Mouse (Mus musculus): ENCODE results near the gene Lrp2. TPM values are rescaled to one million over a fixed set of nuclear protein-coding genes. Genes with fewer than 3 reads are reported as not detected.

The Lrp2 gene
- polyA plus RNA-seq, 1 experiment = 0.50 TPM

GRCm38 (mm10) chr2:69563492-69563891 lies 22.4 kb downstream of the Lrp2 start:
- 87% methylated on average over 6 of the region's 6 CpGs for WGBS
- no peak for DNase-seq
- no peak overlapping the region for H3K27ac ChIP-seq (ENCODE audit: control insufficient read depth, insufficient read depth, low read length)
- TF ChIP-seq CTCF (IDR thresholded peaks at IDR 0.05; ENCODE audit: borderline replicate concordance, control insufficient read depth, extremely low read depth, insufficient read depth, low read length, poor library complexity) (no peak), POLR2A (IDR thresholded peaks at IDR 0.05; ENCODE audit: control insufficient read depth, extremely low read depth, insufficient read depth, low read length, poor library complexity) (no peak)
- no peaks in the 10 kb centered on the region for H3K4me1 ChIP-seq (replicated peaks; ENCODE audit: control insufficient read depth, insufficient read depth, low read length)
- H3K36me3 ChIP-seq (ENCODE audit: control insufficient read depth, insufficient read depth, low read length) = no peaks in the 10 kb centered on the region
- H3K4me3 ChIP-seq (ENCODE audit: control insufficient read depth, insufficient read depth, low read length) = no peak overlapping the region
- H3K27me3 ChIP-seq (ENCODE audit: control insufficient read depth, insufficient read depth, low read length) = no peaks in the 10 kb centered on the region

GRCm38 (mm10) chr2:69562761-69563160 lies 23.1 kb downstream of the Lrp2 start:
- DNase-seq = no peak
- WGBS = 7% methylated on average over 5 of the region's 5 CpGs
- no peaks in the 10 kb centered on the region for H3K36me3 ChIP-seq (ENCODE audit: control insufficient read depth, insufficient read depth, low read length)
- no peak overlapping the region for H3K4me3 ChIP-seq (ENCODE audit: control insufficient read depth, insufficient read depth, low read length)
- H3K27me3 ChIP-seq (ENCODE audit: control insufficient read depth, insufficient read depth, low read length) = no peaks in the 10 kb centered on the region
- no peak for TF ChIP-seq CTCF (IDR thresholded peaks at IDR 0.05; ENCODE audit: borderline replicate concordance, control insufficient read depth, extremely low read depth, insufficient read depth, low read length, poor library complexity)
- TF ChIP-seq POLR2A (IDR thresholded peaks at IDR 0.05; ENCODE audit: control insufficient read depth, extremely low read depth, insufficient read depth, low read length, poor library complexity) = no peak
- H3K4me1 ChIP-seq (replicated peaks; ENCODE audit: control insufficient read depth, insufficient read depth, low read length) = no peaks in the 10 kb centered on the region
- no peak overlapping the region for H3K27ac ChIP-seq (ENCODE audit: control insufficient read depth, insufficient read depth, low read length)

GRCm38 (mm10) chr2:69560221-69560620 lies 25.6 kb downstream of the Lrp2 start:
- 91% methylated on average over 4 of the region's 4 CpGs for WGBS
- TF ChIP-seq POLR2A (IDR thresholded peaks at IDR 0.05; ENCODE audit: control insufficient read depth, extremely low read depth, insufficient read depth, low read length, poor library complexity) (no peak), CTCF (IDR thresholded peaks at IDR 0.05; ENCODE audit: borderline replicate concordance, control insufficient read depth, extremely low read depth, insufficient read depth, low read length, poor library complexity) (no peak)
- Histone ChIP-seq H3K4me3 (ENCODE audit: control insufficient read depth, insufficient read depth, low read length) (no peak overlapping the region), H3K36me3 (ENCODE audit: control insufficient read depth, insufficient read depth, low read length) (no peaks in the 10 kb centered on the region), H3K27ac (ENCODE audit: control insufficient read depth, insufficient read depth, low read length) (no peak overlapping the region), H3K27me3 (ENCODE audit: control insufficient read depth, insufficient read depth, low read length) (no peaks in the 10 kb centered on the region), H3K4me1 (replicated peaks; ENCODE audit: control insufficient read depth, insufficient read depth, low read length) (no peaks in the 10 kb centered on the region)
- DNase-seq = no peak

- Histone ChIP-seq H3K27ac (ENCODE audit: control insufficient read depth, insufficient read depth, low read length) (no peak overlapping the region), H3K27me3 (ENCODE audit: control insufficient read depth, insufficient read depth, low read length) (no peaks in the 10 kb centered on the region), H3K4me3 (ENCODE audit: control insufficient read depth, insufficient read depth, low read length) (no peak overlapping the region), H3K4me1 (replicated peaks; ENCODE audit: control insufficient read depth, insufficient read depth, low read length) (no peaks in the 10 kb centered on the region), H3K36me3 (ENCODE audit: control insufficient read depth, insufficient read depth, low read length) (no peaks in the 10 kb centered on the region)
- 86% methylated on average over 15 of the region's 15 CpGs for WGBS
- no peak for TF ChIP-seq CTCF (IDR thresholded peaks at IDR 0.05; ENCODE audit: borderline replicate concordance, control insufficient read depth, extremely low read depth, insufficient read depth, low read length, poor library complexity)
- TF ChIP-seq POLR2A (IDR thresholded peaks at IDR 0.05; ENCODE audit: control insufficient read depth, extremely low read depth, insufficient read depth, low read length, poor library complexity) = no peak
- DNase-seq = no peak
Observed at GRCm38 (mm10) chr2:69559380-69559779, 26.5 kb downstream of the Lrp2 start.

GRCm38 (mm10) chr2:69556686-69557085 lies 29.2 kb downstream of the Lrp2 start:
- H3K27me3 ChIP-seq (ENCODE audit: control insufficient read depth, insufficient read depth, low read length) = no peaks in the 10 kb centered on the region
- H3K4me3 ChIP-seq (ENCODE audit: control insufficient read depth, insufficient read depth, low read length) = no peak overlapping the region
- 14% methylated on average over 7 of the region's 7 CpGs for WGBS
- no peak for DNase-seq
- no peaks in the 10 kb centered on the region for H3K36me3 ChIP-seq (ENCODE audit: control insufficient read depth, insufficient read depth, low read length)
- H3K4me1 ChIP-seq (replicated peaks; ENCODE audit: control insufficient read depth, insufficient read depth, low read length) = no peaks in the 10 kb centered on the region
- H3K27ac ChIP-seq (ENCODE audit: control insufficient read depth, insufficient read depth, low read length) = no peak overlapping the region
- no peak for TF ChIP-seq CTCF (IDR thresholded peaks at IDR 0.05; ENCODE audit: borderline replicate concordance, control insufficient read depth, extremely low read depth, insufficient read depth, low read length, poor library complexity)
- no peak for TF ChIP-seq POLR2A (IDR thresholded peaks at IDR 0.05; ENCODE audit: control insufficient read depth, extremely low read depth, insufficient read depth, low read length, poor library complexity)

GRCm38 (mm10) chr2:69551639-69552038 lies 34.2 kb downstream of the Lrp2 start:
- DNase-seq = no peak
- no peak overlapping the region for H3K27ac ChIP-seq (ENCODE audit: control insufficient read depth, insufficient read depth, low read length)
- TF ChIP-seq CTCF (IDR thresholded peaks at IDR 0.05; ENCODE audit: borderline replicate concordance, control insufficient read depth, extremely low read depth, insufficient read depth, low read length, poor library complexity) (no peak), POLR2A (IDR thresholded peaks at IDR 0.05; ENCODE audit: control insufficient read depth, extremely low read depth, insufficient read depth, low read length, poor library complexity) (no peak)
- H3K4me3 ChIP-seq (ENCODE audit: control insufficient read depth, insufficient read depth, low read length) = no peak overlapping the region
- H3K27me3 ChIP-seq (ENCODE audit: control insufficient read depth, insufficient read depth, low read length) = no peaks in the 10 kb centered on the region; the same call in 1 of the 2 replicates
- no peaks in the 10 kb centered on the region for H3K4me1 ChIP-seq (replicated peaks; ENCODE audit: control insufficient read depth, insufficient read depth, low read length)
- 91% methylated on average over 5 of the region's 5 CpGs for WGBS
- H3K36me3 ChIP-seq (ENCODE audit: control insufficient read depth, insufficient read depth, low read length) = no peaks in the 10 kb centered on the region

- 38% methylated on average over 11 of the region's 11 CpGs for WGBS
- TF ChIP-seq POLR2A (IDR thresholded peaks at IDR 0.05; ENCODE audit: control insufficient read depth, extremely low read depth, insufficient read depth, low read length, poor library complexity) (no peak), CTCF (IDR thresholded peaks at IDR 0.05; ENCODE audit: borderline replicate concordance, control insufficient read depth, extremely low read depth, insufficient read depth, low read length, poor library complexity) (no peak)
- H3K27me3 ChIP-seq (ENCODE audit: control insufficient read depth, insufficient read depth, low read length) = no peaks in the 10 kb centered on the region; the same call in 1 of the 2 replicates
Observed at GRCm38 (mm10) chr2:69546823-69547222, 39.0 kb downstream of the Lrp2 start.

More at GRCm38 (mm10) chr2:69546823-69547222, 39.0 kb downstream of the Lrp2 start:
- no peaks in the 10 kb centered on the region for H3K4me1 ChIP-seq (replicated peaks; ENCODE audit: control insufficient read depth, insufficient read depth, low read length)
- H3K27ac ChIP-seq (ENCODE audit: control insufficient read depth, insufficient read depth, low read length) = no peak overlapping the region
- H3K4me3 ChIP-seq (ENCODE audit: control insufficient read depth, insufficient read depth, low read length) = no peak overlapping the region
- DNase-seq = no peak
- H3K36me3 ChIP-seq (ENCODE audit: control insufficient read depth, insufficient read depth, low read length) = no peaks in the 10 kb centered on the region
